Mouse (Mus musculus): ENCODE results near the gene Gmcl1. TPM values are rescaled to one million over a fixed set of nuclear protein-coding genes. Genes with fewer than 3 reads are reported as not detected.

Gmcl1 gene
- polyA plus RNA-seq, 1 experiment from 2014 or later, result 8.9 TPM

DNA sequence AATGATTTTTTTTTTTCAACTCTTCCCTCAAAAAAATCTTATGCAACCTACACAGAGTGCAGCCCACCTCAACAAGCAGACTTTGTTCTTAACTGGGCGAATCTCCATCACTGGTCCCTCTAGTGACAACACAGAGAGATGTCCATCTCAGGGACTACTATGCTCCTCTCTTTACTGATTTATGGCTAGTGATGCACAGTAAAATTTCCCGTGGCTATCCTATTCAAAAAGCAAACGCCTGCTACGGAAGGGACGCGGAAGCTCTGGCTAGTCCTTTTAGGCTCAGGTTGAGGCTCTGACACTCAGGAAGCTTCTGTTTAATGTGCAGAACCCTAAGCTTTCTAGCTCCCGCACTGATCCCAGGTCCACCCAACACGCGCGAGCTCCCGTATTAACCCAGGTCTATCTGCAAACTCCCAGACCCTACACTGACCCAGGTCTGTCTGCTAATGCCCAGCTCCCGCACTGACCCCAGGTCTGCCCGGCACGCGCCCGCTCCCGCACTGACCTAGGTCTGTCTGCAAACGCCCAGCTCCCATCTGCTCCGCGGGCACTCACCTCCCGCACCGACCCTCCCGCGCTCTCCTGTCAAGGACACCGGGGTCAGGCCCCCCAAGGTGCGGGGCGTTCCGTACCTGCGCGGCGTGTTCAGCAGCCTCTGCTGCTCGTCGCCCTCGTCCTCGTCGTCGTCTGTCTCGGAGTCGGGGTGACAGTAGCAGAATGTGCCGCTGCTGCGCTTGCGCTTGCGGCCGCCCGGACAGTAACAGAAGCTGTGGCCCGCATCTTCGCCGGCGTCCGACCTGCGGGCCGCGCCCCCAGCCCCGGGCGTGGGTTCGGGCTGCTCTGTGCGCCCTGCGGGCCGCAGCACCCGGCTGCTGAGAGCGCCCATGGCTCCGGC is 658 bp downstream of the Gmcl1 start:
- peak overlapping the region; percentile 93 for H3K4me3 ChIP-seq (replicated peaks)
- under 1% methylated on average over 62 of the region's 62 CpGs for WGBS (ENCODE audit: insufficient replicate concordance)

DNA sequence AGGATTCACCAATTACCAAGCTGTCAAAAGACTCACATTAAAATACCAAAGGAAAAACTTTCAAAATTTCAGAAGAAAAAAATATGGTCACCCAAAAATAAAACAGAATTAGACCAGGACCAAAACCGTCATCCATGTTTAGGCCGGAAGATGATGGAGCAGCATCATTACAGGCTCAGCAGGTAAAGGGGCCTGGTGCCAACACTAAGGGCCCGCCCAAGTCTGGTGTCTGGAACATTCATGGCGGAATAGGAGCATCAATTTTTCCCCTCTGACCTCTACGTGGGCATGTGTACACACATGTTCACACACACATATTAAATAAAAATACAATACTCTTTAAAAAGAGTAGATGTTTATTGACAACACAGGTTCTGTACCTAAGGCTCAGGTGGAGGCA is 4.5 kb downstream of the Gmcl1 start:
- Histone ChIP-seq H3K36me3 (peaks cover 5% of the 10 kb centered on the region; the same call in 1 of the 2 replicates), H3K4me1 (replicated peaks) (peaks cover 14% of the 10 kb centered on the region), H3K4me3 (replicated peaks) (no peak overlapping the region), H3K9me3 (replicated peaks) (no peaks in the 10 kb centered on the region), H3K9ac (no peak overlapping the region), H3K27ac (no peak overlapping the region), H3K4me2 (no peak overlapping the region), H3K27me3 (no peaks in the 10 kb centered on the region)
- DNase-seq (no peak), ATAC-seq (ENCODE audit: low read depth) (no peak)
- WGBS (ENCODE audit: insufficient replicate concordance), result 75% methylated on average over 5 of the region's 5 CpGs

More for the DNA sequence above, 658 bp downstream of the Gmcl1 start:
- ATAC-seq (ENCODE audit: low read depth) (peak; percentile 39), DNase-seq (no peak)
- Histone ChIP-seq H3K27me3 (no peaks in the 10 kb centered on the region), H3K9ac (peak overlapping the region; percentile 94), H3K4me2 (peak overlapping the region; percentile 100), H3K27ac (peak overlapping the region; percentile 93), H3K36me3 (no peaks in the 10 kb centered on the region), H3K4me1 (replicated peaks) (peaks cover 37% of the 10 kb centered on the region), H3K9me3 (replicated peaks) (no peaks in the 10 kb centered on the region)

DNA sequence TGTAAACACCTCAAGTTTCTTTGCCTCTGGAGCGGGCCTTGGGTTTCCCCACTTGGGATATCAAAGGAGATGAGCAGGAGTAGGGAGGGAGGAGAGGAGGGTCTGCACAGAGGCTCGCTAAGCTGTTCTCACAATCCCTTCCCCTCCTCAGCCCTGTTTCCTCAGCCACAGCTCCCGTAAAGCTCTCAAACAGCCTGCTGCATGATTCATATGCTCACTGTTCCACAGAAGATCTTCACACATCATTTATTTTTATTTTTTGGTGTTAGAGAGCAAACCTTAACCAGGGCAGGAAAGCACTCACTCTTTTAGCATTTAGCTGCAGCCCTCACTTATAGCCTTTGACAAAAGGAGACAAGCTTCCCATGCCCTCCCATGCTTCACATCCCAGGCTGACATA is 11.2 kb downstream of the Gmcl1 start:
- no peak overlapping the region for H3K9ac ChIP-seq
- no peak for DNase-seq
- H3K4me3 ChIP-seq (replicated peaks), result no peak overlapping the region
- H3K4me1 ChIP-seq (replicated peaks), result no peaks in the 10 kb centered on the region
- no peak for ATAC-seq (ENCODE audit: low read depth)
- H3K27ac ChIP-seq, result no peak overlapping the region
- 84% methylated on average over 3 of the region's 3 CpGs for WGBS (ENCODE audit: insufficient replicate concordance)
- H3K9me3 ChIP-seq (replicated peaks), result no peaks in the 10 kb centered on the region
- peaks cover 8% of the 10 kb centered on the region; the same call in 1 of the 2 replicates for H3K36me3 ChIP-seq
- no peak overlapping the region for H3K4me2 ChIP-seq
- H3K27me3 ChIP-seq, result no peaks in the 10 kb centered on the region

DNA sequence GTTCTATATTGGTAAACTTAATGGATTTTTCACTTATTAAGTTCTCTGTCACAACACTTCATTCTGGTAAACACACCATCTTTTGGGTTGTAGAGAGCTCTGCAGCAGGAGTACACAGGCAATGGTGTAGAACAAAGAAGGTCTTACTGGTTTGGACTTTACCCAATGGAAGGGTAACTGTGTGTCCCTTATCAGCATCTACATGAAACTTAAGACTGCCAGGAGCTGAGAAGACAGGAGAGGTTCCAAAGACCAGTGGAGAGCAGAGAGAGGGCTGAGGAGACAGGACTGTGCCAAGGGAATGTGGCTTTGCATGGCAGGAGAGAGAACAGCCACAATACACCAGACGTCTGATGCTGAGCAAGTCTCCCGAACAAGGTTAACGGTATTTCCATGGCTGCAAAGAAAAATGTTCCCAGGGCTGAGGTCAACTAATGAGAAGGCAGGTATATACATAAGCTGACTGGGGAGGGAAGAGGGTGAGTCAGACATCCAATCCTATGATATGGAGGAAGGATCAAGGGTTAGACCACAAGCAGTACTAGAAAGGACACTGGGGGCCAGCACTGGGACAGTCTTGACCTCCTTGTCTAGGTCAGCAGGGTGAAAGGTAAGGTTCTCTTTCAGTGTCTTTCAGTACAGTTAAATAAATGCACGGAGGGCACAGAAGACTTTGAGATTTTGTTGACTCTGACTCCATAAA is 25.0 kb downstream of the Gmcl1 start:
- DNase-seq (no peak), ATAC-seq (ENCODE audit: low read depth) (no peak)
- no peaks in the 10 kb centered on the region for H3K27me3 ChIP-seq
- H3K4me2 ChIP-seq, result no peak overlapping the region
- H3K4me3 ChIP-seq (replicated peaks), result no peak overlapping the region
- no peak overlapping the region for H3K27ac ChIP-seq
- no peak overlapping the region for H3K9ac ChIP-seq
- 0 out of 2 replicates have a peak, but pooled peaks cover 3% of the 10 kb centered on the region for H3K4me1 ChIP-seq (replicated peaks)
- peaks cover 17% of the 10 kb centered on the region for H3K36me3 ChIP-seq
- H3K9me3 ChIP-seq (replicated peaks), result no peaks in the 10 kb centered on the region
- WGBS (ENCODE audit: insufficient replicate concordance), result 83% methylated on average over 4 of the region's 4 CpGs

DNA sequence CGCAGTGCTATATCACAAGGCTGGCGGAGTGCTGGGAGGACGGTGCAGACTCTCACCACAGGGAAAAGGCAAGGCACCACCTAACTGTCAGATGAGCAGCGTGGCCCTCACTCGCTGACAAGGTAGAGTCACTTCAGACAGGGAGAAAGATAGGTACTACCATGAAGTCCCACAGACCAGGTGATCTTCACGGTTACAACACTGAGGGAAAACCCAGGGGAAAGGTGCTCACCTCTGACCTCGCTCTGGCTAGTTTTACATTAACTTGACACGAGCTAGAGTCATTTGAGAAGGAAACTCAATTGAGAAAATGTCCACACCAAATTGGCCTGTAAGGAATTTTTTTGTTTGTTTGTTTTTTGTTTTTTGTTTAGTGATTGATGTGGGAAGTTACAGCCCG is 30.6 kb downstream of the Gmcl1 start:
- peaks cover 9% of the 10 kb centered on the region for H3K4me1 ChIP-seq (replicated peaks)
- H3K27ac ChIP-seq, result no peak overlapping the region; the same call in 1 of the 2 replicates
- H3K27me3 ChIP-seq, result no peaks in the 10 kb centered on the region
- H3K9ac ChIP-seq, result no peak overlapping the region
- H3K4me3 ChIP-seq (replicated peaks), result no peak overlapping the region
- ATAC-seq (ENCODE audit: low read depth) (peak; percentile 73), DNase-seq (no peak)
- 75% methylated on average over 9 of the region's 9 CpGs for WGBS (ENCODE audit: insufficient replicate concordance)
- peaks cover 45% of the 10 kb centered on the region for H3K36me3 ChIP-seq
- no peak overlapping the region for H3K4me2 ChIP-seq
- H3K9me3 ChIP-seq (replicated peaks), result no peaks in the 10 kb centered on the region

DNA sequence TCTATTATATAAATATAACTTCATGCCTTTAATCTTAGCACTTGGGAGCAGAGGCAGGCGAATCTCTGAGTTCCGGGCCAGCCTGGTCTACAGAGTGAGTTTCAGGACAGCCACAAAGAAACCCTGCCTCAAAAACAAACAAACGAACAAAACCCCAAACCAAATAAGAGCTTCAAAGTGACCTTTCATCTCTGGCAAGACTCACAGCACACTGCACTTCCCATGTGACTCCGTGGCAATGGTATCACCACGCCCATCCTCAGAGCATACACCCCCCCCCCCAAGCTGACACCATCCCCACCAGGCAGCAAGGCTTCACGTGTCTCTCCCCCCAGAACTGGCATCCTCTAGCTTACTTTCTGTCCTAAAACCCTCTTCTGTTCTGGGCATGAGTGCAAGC is 35.3 kb downstream of the Gmcl1 start:
- Histone ChIP-seq H3K36me3 (peaks cover 47% of the 10 kb centered on the region), H3K9ac (no peak overlapping the region), H3K9me3 (replicated peaks) (no peaks in the 10 kb centered on the region), H3K27me3 (no peaks in the 10 kb centered on the region), H3K27ac (no peak overlapping the region), H3K4me3 (replicated peaks) (no peak overlapping the region), H3K4me1 (replicated peaks) (peaks cover 6% of the 10 kb centered on the region), H3K4me2 (no peak overlapping the region)
- ATAC-seq (ENCODE audit: low read depth), result no peak
- no peak for DNase-seq
- WGBS (ENCODE audit: insufficient replicate concordance), result 66% methylated on average over 6 of the region's 6 CpGs

DNA sequence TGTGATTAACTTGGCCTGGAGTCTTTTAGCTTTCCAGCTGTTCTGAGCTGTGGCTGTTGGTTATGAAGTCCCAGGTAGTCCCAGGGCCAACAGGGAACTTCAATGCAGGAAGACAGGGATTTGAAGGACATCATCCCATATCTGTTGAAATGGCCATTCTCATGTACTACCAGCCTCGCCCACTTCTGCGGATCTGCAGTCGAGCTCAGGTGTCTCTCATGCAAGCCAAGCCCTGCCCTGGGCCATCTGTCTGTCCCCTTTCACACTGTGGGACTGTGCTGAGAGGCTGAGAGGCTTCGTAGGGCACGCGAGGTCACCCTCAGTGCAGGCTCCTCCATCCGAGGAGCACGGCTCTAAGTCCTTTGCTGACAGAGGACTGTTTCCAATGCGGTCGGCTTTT is 37.0 kb downstream of the Gmcl1 start:
- Histone ChIP-seq H3K4me1 (replicated peaks) (peaks cover 5% of the 10 kb centered on the region), H3K4me2 (no peak overlapping the region), H3K9me3 (replicated peaks) (no peaks in the 10 kb centered on the region), H3K9ac (no peak overlapping the region), H3K4me3 (replicated peaks) (no peak overlapping the region), H3K27me3 (no peaks in the 10 kb centered on the region), H3K27ac (no peak overlapping the region), H3K36me3 (peaks cover 37% of the 10 kb centered on the region)
- DNase-seq (no peak), ATAC-seq (ENCODE audit: low read depth) (no peak)
- 84% methylated on average over 10 of the region's 10 CpGs for WGBS (ENCODE audit: insufficient replicate concordance)

DNA sequence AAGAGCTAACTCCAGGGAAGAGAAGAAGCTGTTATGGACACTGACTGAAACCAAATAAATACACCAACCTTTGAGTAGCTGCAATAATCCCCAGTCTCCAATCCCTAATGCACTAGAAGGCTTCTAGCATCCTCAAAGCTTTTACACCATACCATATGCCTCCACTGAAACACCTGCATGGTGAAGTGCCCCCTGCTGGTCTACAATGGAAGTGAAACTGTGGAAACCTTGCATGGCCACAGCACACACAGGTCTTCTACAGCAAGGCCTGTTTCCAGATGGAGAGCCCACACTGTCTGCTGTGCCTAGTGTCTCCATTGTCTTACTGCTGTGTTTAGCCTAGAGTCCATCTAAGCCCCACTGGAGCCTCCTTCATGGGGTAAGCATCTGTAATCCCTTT is 38.7 kb downstream of the Gmcl1 start:
- H3K36me3 ChIP-seq, result peaks cover 30% of the 10 kb centered on the region
- H3K27ac ChIP-seq, result no peak overlapping the region
- ATAC-seq (ENCODE audit: low read depth) (no peak), DNase-seq (peak; percentile 43)
- H3K9me3 ChIP-seq (replicated peaks), result no peaks in the 10 kb centered on the region
- no peaks in the 10 kb centered on the region for H3K27me3 ChIP-seq
- peaks cover 8% of the 10 kb centered on the region for H3K4me1 ChIP-seq (replicated peaks)
- no peak overlapping the region for H3K4me3 ChIP-seq (replicated peaks)
- H3K9ac ChIP-seq, result no peak overlapping the region
- no peak overlapping the region for H3K4me2 ChIP-seq

DNA sequence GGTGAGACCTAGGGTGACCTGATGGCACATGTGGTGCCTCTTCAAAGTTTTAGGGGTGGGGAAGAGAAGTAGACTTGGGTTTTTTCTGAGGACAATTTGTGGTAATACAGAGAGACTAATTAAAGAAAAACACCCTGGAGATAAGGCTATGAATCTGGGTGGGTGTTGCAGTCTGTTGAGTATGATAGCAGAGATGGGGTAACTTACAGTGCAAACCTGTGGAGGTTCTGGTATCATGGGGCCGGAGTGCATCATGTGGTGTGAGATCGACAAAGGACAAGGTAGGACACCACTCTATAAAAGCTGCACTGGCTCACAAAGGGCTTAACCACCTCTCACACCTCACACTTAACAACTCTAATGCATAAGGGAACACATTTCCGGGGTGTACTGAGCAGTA is 43.5 kb downstream of the Gmcl1 start:
- ATAC-seq (ENCODE audit: low read depth) (peak; percentile 82), DNase-seq (no peak)
- 49% methylated on average over 3 of the region's 3 CpGs for WGBS (ENCODE audit: insufficient replicate concordance)
- H3K27ac ChIP-seq, result no peak overlapping the region
- H3K4me1 ChIP-seq (replicated peaks), result peaks cover 20% of the 10 kb centered on the region
- H3K36me3 ChIP-seq, result peaks cover 5% of the 10 kb centered on the region
- no peak overlapping the region for H3K4me3 ChIP-seq (replicated peaks)
- H3K9ac ChIP-seq, result no peak overlapping the region
- no peaks in the 10 kb centered on the region for H3K9me3 ChIP-seq (replicated peaks)
- H3K4me2 ChIP-seq, result no peak overlapping the region
- H3K27me3 ChIP-seq, result no peaks in the 10 kb centered on the region

DNA sequence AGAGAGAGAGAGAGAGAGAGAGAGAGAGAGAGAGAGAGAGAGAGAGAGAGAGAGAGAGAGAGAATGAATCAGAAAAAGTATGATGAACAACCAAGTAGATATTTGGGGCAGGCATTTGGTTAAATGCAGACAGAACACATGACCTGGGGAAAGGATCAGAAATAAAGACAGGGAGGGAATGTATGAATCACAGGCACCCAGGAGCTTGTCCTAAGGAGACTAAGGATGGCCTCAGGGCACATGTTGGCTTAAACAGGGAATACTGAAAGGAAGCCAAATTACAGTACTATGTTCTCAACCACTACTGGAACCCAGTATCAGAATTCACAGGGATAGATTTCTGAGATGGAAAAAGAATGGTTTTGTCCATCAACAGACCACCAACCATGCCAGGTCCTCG is 46.2 kb downstream of the Gmcl1 start:
- H3K27ac ChIP-seq, result no peak overlapping the region
- DNase-seq, result no peak
- H3K4me3 ChIP-seq (replicated peaks), result no peak overlapping the region
- no peak overlapping the region for H3K4me2 ChIP-seq
- peaks cover 36% of the 10 kb centered on the region for H3K4me1 ChIP-seq (replicated peaks)
- no peak overlapping the region for H3K9ac ChIP-seq
- ATAC-seq (ENCODE audit: low read depth), result no peak
- no peaks in the 10 kb centered on the region for H3K27me3 ChIP-seq
- no peaks in the 10 kb centered on the region for H3K9me3 ChIP-seq (replicated peaks)
- peaks cover 15% of the 10 kb centered on the region for H3K36me3 ChIP-seq
- WGBS (ENCODE audit: insufficient replicate concordance), result 55% methylated on average over 1 of the region's 1 CpGs

DNA sequence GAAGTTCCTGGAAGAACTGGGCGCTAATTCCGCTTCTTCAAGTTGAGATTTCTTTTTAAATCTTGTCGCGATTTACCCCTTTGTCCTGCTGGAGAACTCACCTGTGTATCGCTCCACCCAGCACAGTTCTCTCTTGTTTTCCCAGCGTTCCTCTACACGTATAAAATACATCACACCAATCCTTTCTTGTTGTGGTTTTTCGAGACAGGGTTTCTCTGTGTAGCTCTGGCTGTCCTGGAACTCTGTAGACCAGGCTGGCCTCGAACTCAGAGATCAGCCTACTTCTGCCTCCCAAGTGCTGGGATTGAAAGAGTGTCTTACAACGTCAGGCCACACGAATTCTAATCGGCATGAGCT is 48.5 kb downstream of the Gmcl1 start:
- ATAC-seq (ENCODE audit: low read depth) (0 out of 2 replicates have a peak, but pooled peaks have one; percentile 6), DNase-seq (no peak)
- H3K4me2 ChIP-seq, result peak overlapping the region; percentile 89
- H3K4me1 ChIP-seq (replicated peaks), result peaks cover 29% of the 10 kb centered on the region
- H3K27ac ChIP-seq, result peak overlapping the region; percentile 44; the same call in 1 of the 2 replicates
- 36% methylated on average over 12 of the region's 12 CpGs for WGBS (ENCODE audit: insufficient replicate concordance)
- H3K27me3 ChIP-seq, result no peaks in the 10 kb centered on the region
- peak overlapping the region; percentile 84 for H3K4me3 ChIP-seq (replicated peaks)
- peak overlapping the region; percentile 89 for H3K9ac ChIP-seq
- no peaks in the 10 kb centered on the region for H3K9me3 ChIP-seq (replicated peaks)
- H3K36me3 ChIP-seq, result peaks cover 31% of the 10 kb centered on the region

All from liver, embryonic 13.5 days (tissue).